Mouse (Mus musculus): ENCODE measurements around the gene Col27a1. TPM values are rescaled to one million over a fixed set of nuclear protein-coding genes. Genes with fewer than 3 reads are reported as not detected.

Gene Col27a1
- polyA plus RNA-seq, 1 experiment from 2014 or later, result 4.3 TPM

- Histone ChIP-seq H3K36me3 (no peaks in the 10 kb centered on the region), H3K4me1 (peaks cover 33% of the 10 kb centered on the region), H3K9me3 (no peaks in the 10 kb centered on the region), H3K27ac (peak overlapping the region; percentile 86), H3K4me3 (peak overlapping the region; percentile 84), H3K27me3 (ENCODE audit: insufficient read depth, poor library complexity, severe bottlenecking) (peaks cover 67% of the 10 kb centered on the region)
- DNase-seq (ENCODE audit: low spot score), result peak; percentile 88
- under 1% methylated on average over 63 of the region's 71 CpGs for WGBS
Measured at GRCm38 (mm10) chr4:63215185-63215992, 1.6 kb downstream of the Col27a1 start.

- peaks cover 67% of the 10 kb centered on the region for H3K27me3 ChIP-seq (ENCODE audit: insufficient read depth, poor library complexity, severe bottlenecking)
- H3K4me3 ChIP-seq, result peak overlapping the region; percentile 84
- 2% methylated on average over 24 of the region's 24 CpGs for WGBS
Measured at GRCm38 (mm10) chr4:63215993-63216531, 2.3 kb downstream of the Col27a1 start.

GRCm38 (mm10) chr4:63216566-63216965 is 2.8 kb downstream of the Col27a1 start:
- no peaks in the 10 kb centered on the region for H3K9me3 ChIP-seq
- peaks cover 33% of the 10 kb centered on the region for H3K4me1 ChIP-seq
- H3K27ac ChIP-seq, result peak overlapping the region; percentile 86; the same call in 1 of the 2 replicates
- WGBS, result 30% methylated on average over 9 of the region's 9 CpGs
- H3K27me3 ChIP-seq (ENCODE audit: insufficient read depth, poor library complexity, severe bottlenecking), result peaks cover 69% of the 10 kb centered on the region
- H3K36me3 ChIP-seq, result no peaks in the 10 kb centered on the region
- peak overlapping the region; percentile 84 for H3K4me3 ChIP-seq
- no peak for DNase-seq (ENCODE audit: low spot score)

More at GRCm38 (mm10) chr4:63215993-63216531, 2.3 kb downstream of the Col27a1 start:
- Histone ChIP-seq H3K9me3 (no peaks in the 10 kb centered on the region), H3K36me3 (no peaks in the 10 kb centered on the region), H3K27ac (peak overlapping the region; percentile 86), H3K4me1 (peaks cover 33% of the 10 kb centered on the region)
- DNase-seq (ENCODE audit: low spot score), result peak; percentile 90

- no peak for DNase-seq (ENCODE audit: low spot score)
- WGBS, result 87% methylated on average over 6 of the region's 6 CpGs
- peaks cover 33% of the 10 kb centered on the region for H3K4me1 ChIP-seq
- no peaks in the 10 kb centered on the region for H3K36me3 ChIP-seq
- H3K27me3 ChIP-seq (ENCODE audit: insufficient read depth, poor library complexity, severe bottlenecking), result peaks cover 64% of the 10 kb centered on the region
- H3K4me3 ChIP-seq, result no peak overlapping the region
- H3K9me3 ChIP-seq, result no peaks in the 10 kb centered on the region
- no peak overlapping the region for H3K27ac ChIP-seq
Measured at GRCm38 (mm10) chr4:63217513-63217912, 3.7 kb downstream of the Col27a1 start.

GRCm38 (mm10) chr4:63219059-63219458 is 5.3 kb downstream of the Col27a1 start:
- WGBS, result 85% methylated on average over 3 of the region's 3 CpGs
- H3K9me3 ChIP-seq, result no peaks in the 10 kb centered on the region
- DNase-seq (ENCODE audit: low spot score), result no peak
- H3K36me3 ChIP-seq, result peaks cover 1% of the 10 kb centered on the region; the same call in 1 of the 2 replicates
- peaks cover 52% of the 10 kb centered on the region for H3K27me3 ChIP-seq (ENCODE audit: insufficient read depth, poor library complexity, severe bottlenecking)
- peaks cover 28% of the 10 kb centered on the region for H3K4me1 ChIP-seq
- no peak overlapping the region for H3K4me3 ChIP-seq
- H3K27ac ChIP-seq, result no peak overlapping the region

- H3K27me3 ChIP-seq (ENCODE audit: insufficient read depth, poor library complexity, severe bottlenecking), result peaks cover 52% of the 10 kb centered on the region
- WGBS, result 69% methylated on average over 6 of the region's 6 CpGs
- no peak for DNase-seq (ENCODE audit: low spot score)
- no peaks in the 10 kb centered on the region for H3K9me3 ChIP-seq
- H3K4me3 ChIP-seq, result no peak overlapping the region
- no peak overlapping the region for H3K27ac ChIP-seq
- peaks cover 6% of the 10 kb centered on the region for H3K36me3 ChIP-seq
- peaks cover 26% of the 10 kb centered on the region for H3K4me1 ChIP-seq
Measured at GRCm38 (mm10) chr4:63219635-63220034, 5.8 kb downstream of the Col27a1 start.

GRCm38 (mm10) chr4:63221096-63221958 is 7.5 kb downstream of the Col27a1 start:
- H3K27ac ChIP-seq, result no peak overlapping the region
- 84% methylated on average over 15 of the region's 15 CpGs for WGBS
- peaks cover 14% of the 10 kb centered on the region for H3K4me1 ChIP-seq
- peaks cover 6% of the 10 kb centered on the region for H3K36me3 ChIP-seq
- no peak overlapping the region for H3K4me3 ChIP-seq
- H3K27me3 ChIP-seq (ENCODE audit: insufficient read depth, poor library complexity, severe bottlenecking), result peaks cover 52% of the 10 kb centered on the region; the same call in 1 of the 2 replicates
- DNase-seq (ENCODE audit: low spot score), result no peak
- no peaks in the 10 kb centered on the region for H3K9me3 ChIP-seq

GRCm38 (mm10) chr4:63222246-63222645 is 8.4 kb downstream of the Col27a1 start:
- Histone ChIP-seq H3K36me3 (peaks cover 6% of the 10 kb centered on the region), H3K4me1 (peaks cover 7% of the 10 kb centered on the region; the same call in 1 of the 2 replicates), H3K9me3 (no peaks in the 10 kb centered on the region), H3K4me3 (no peak overlapping the region), H3K27me3 (ENCODE audit: insufficient read depth, poor library complexity, severe bottlenecking) (peaks cover 47% of the 10 kb centered on the region; the same call in 1 of the 2 replicates), H3K27ac (no peak overlapping the region)
- WGBS, result 92% methylated on average over 8 of the region's 8 CpGs
- no peak for DNase-seq (ENCODE audit: low spot score)

GRCm38 (mm10) chr4:63225373-63225772 is 11.6 kb downstream of the Col27a1 start:
- 82% methylated on average over 10 of the region's 10 CpGs for WGBS
- no peak overlapping the region for H3K4me3 ChIP-seq
- H3K9me3 ChIP-seq, result no peaks in the 10 kb centered on the region
- no peak for DNase-seq (ENCODE audit: low spot score)
- H3K36me3 ChIP-seq, result peaks cover 6% of the 10 kb centered on the region
- peaks cover 27% of the 10 kb centered on the region; the same call in 1 of the 2 replicates for H3K27me3 ChIP-seq (ENCODE audit: insufficient read depth, poor library complexity, severe bottlenecking)
- peaks cover 19% of the 10 kb centered on the region for H3K4me1 ChIP-seq
- no peak overlapping the region for H3K27ac ChIP-seq

- DNase-seq (ENCODE audit: low spot score), result no peak
- WGBS, result 84% methylated on average over 8 of the region's 8 CpGs
- Histone ChIP-seq H3K4me3 (no peak overlapping the region), H3K36me3 (peaks cover 6% of the 10 kb centered on the region), H3K27me3 (ENCODE audit: insufficient read depth, poor library complexity, severe bottlenecking) (peaks cover 25% of the 10 kb centered on the region; the same call in 1 of the 2 replicates), H3K9me3 (no peaks in the 10 kb centered on the region), H3K27ac (no peak overlapping the region), H3K4me1 (peaks cover 24% of the 10 kb centered on the region)
Measured at GRCm38 (mm10) chr4:63226164-63226882, 12.5 kb downstream of the Col27a1 start.

- Histone ChIP-seq H3K4me3 (no peak overlapping the region), H3K36me3 (peaks cover 6% of the 10 kb centered on the region), H3K9me3 (no peaks in the 10 kb centered on the region), H3K4me1 (peaks cover 24% of the 10 kb centered on the region), H3K27ac (no peak overlapping the region), H3K27me3 (ENCODE audit: insufficient read depth, poor library complexity, severe bottlenecking) (peaks cover 20% of the 10 kb centered on the region; the same call in 1 of the 2 replicates)
- WGBS, result 78% methylated on average over 6 of the region's 6 CpGs
- DNase-seq (ENCODE audit: low spot score), result no peak
Measured at GRCm38 (mm10) chr4:63226883-63227235, 13.1 kb downstream of the Col27a1 start.

GRCm38 (mm10) chr4:63228943-63229342 is 15.1 kb downstream of the Col27a1 start:
- Histone ChIP-seq H3K9me3 (no peaks in the 10 kb centered on the region), H3K4me3 (no peak overlapping the region), H3K27me3 (ENCODE audit: insufficient read depth, poor library complexity, severe bottlenecking) (peaks cover 18% of the 10 kb centered on the region; the same call in 1 of the 2 replicates), H3K4me1 (peaks cover 43% of the 10 kb centered on the region), H3K36me3 (peaks cover 6% of the 10 kb centered on the region), H3K27ac (peak overlapping the region; percentile 71; the same call in 1 of the 2 replicates)
- no peak for DNase-seq (ENCODE audit: low spot score)
- 33% methylated on average over 5 of the region's 5 CpGs for WGBS
